Mouse (Mus musculus) right cerebral cortex, postnatal 10 days (tissue): ENCODE data around the gene Ehbp1.

Experiments used
- DNase-seq, 2 experiments: peaks; one replicate each; pipeline ENCODE4 v3.0.0; 2021; ENCODE audit warnings: low spot score in 2 of 2

Ehbp1 gene

GRCm38 (mm10) chr11:22342242-22343207 is at the start of gene Ehbp1:
Ehbp1 (minus strand) TSS chr11:22342292.
- no peak for DNase-seq

- no peak for DNase-seq
These were observed 45.5 kb upstream of the Ehbp1 start for GRCm38 (mm10) chr11:22387472-22388098.

GRCm38 (mm10) chr11:22383532-22383931 is 41.4 kb upstream of the Ehbp1 start:
- DNase-seq, result no peak

DNA sequence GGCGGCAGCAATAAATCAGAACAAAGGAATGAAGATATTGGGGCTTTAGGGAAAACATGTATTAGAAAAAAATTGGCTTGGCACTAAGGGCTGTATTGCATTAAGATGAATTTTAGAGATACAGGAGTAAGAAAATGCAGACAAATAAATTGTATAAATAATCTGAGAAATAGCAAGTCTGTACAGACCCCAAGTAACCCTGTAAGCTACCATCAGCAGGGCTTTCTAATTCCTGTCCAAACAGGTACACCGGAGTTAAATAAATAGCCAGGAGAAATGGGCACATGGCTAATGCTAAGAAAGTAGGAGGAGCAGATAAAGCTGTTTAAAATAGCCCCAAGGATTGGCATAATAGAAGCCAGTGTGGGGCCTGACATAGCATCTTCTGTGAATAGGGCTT is 32.7 kb upstream of the Ehbp1 start:
- no peak for DNase-seq

GRCm38 (mm10) chr11:22373290-22373674 is 31.2 kb upstream of the Ehbp1 start:
- no peak for DNase-seq

- DNase-seq, result no peak
These were observed 30.7 kb upstream of the Ehbp1 start for GRCm38 (mm10) chr11:22372609-22373289.

GRCm38 (mm10) chr11:22369841-22370240 is 27.7 kb upstream of the Ehbp1 start:
- DNase-seq, result no peak

- DNase-seq, result no peak
These were observed 26.5 kb upstream of the Ehbp1 start for GRCm38 (mm10) chr11:22368621-22369020.

GRCm38 (mm10) chr11:22366486-22366885 is 24.4 kb upstream of the Ehbp1 start:
- DNase-seq, result no peak

- DNase-seq, result peak in 1 of 2 experiments; percentile 39
These were observed 12.0 kb upstream of the Ehbp1 start for GRCm38 (mm10) chr11:22353962-22354621.

- no peak for DNase-seq
These were observed 7.9 kb upstream of the Ehbp1 start for GRCm38 (mm10) chr11:22349945-22350344.

- DNase-seq, result peak; percentile 69 to 78
These were observed 6.4 kb upstream of the Ehbp1 start for GRCm38 (mm10) chr11:22348536-22348910.

- no peak for DNase-seq
These were observed 5.8 kb upstream of the Ehbp1 start for GRCm38 (mm10) chr11:22347651-22348535.

- no peak for DNase-seq
These were observed 14.7 kb downstream of the Ehbp1 start for GRCm38 (mm10) chr11:22327302-22327910.

GRCm38 (mm10) chr11:22317824-22318411 is 24.2 kb downstream of the Ehbp1 start:
- no peak for DNase-seq

GRCm38 (mm10) chr11:22315801-22316200 is 26.3 kb downstream of the Ehbp1 start:
- no peak for DNase-seq

- DNase-seq, result no peak
These were observed 40.9 kb downstream of the Ehbp1 start for GRCm38 (mm10) chr11:22301164-22301563.

GRCm38 (mm10) chr11:22289164-22289563 is 52.9 kb downstream of the Ehbp1 start:
- DNase-seq, result no peak

DNA sequence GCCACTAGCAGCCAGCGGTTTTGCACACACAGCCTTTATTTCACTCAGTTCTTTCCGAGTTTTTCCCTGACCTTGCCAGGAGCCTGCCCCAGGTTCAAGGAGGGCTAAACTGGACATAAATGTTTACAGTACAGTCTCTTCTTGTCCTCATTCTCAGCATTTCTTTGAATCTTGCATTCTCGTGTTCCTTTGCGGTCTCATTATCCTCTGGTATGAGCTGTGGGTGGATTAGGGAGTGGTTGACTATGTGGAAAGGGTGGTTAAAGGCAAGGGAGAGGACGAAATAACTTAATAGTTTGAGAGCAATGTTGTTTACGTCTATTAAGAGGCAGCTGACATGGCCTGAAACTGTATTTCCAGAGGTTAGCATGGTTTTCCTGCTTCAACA is 54.6 kb downstream of the Ehbp1 start:
- DNase-seq, result no peak

DNA sequence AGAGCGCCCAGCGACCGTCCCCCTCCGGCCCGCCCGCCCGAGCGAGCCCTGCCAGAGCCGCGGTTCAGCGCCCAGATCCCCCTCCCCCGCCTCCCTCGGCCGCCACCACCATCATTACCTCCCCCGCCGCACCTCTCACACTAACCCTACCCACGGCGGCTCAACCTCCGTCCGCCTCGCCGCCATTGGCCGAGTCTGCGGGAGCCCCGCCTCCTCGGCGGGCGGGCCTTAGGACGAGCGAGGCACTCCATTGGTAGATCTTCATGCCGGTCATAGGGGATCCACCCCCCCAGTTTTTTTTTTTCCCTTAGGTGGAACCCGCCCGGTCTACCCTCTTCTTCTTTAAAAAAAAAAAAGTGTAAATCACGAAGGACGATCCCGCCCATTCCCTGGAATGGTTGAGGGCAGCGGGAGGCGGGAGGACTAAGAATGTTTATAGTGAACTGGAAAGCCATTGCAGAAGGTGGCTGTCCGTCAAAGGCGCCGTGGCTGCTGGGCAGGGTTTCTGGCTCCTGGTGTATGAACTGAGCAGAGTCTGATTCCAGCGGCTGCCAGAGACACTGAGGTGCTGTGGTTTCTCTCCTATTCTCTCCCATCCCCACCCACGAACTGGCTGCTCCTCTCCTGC is 55.1 kb downstream of the Ehbp1 start:
- DNase-seq, result peak; percentile 97 to 98
